Mouse (Mus musculus): ENCODE results near the gene Ushbp1. TPM values are rescaled to one million over a fixed set of nuclear protein-coding genes. Genes with fewer than 3 reads are reported as not detected.
"Not testable (repeated sequence)": the region's sequence is repeated elsewhere in the genome, so short reads cannot be mapped to it uniquely, and the experiment has no call there.

Gene Ushbp1
- polyA plus RNA-seq (2014; fragmentation: Nextera tagmentation; extraction: Ambion mirVana): 3.0 and 4.3 TPM in 2 replicates

GRCm38 (mm10) chr8:71395629-71396028 lies at the start of gene Ushbp1:
TSS of gene Ushbp1 (minus strand) at chr8:71395802.
- H3K4me3 ChIP-seq (ENCODE audit: low read depth, low read length): peak within 1 kb of the TSS; percentile 86
- peak within 1 kb of the TSS; percentile 86 for H3K9ac ChIP-seq (ENCODE audit: low read depth, low read length)
- H3K27ac ChIP-seq (ENCODE audit: low read depth, low read length): peak within 1 kb of the TSS; percentile 73
- ATAC-seq (replicated peaks; ENCODE audit: insufficient number of reproducible peaks, low FRiP score, low TSS enrichment): no peak
- H3K36me3 ChIP-seq (ENCODE audit: control insufficient read depth, insufficient read depth, low read length): no peaks in the 10 kb centered on the region; the same call in 1 of the 2 replicates
- peaks cover 15% of the 10 kb centered on the region for H3K4me1 ChIP-seq (ENCODE audit: control insufficient read depth, insufficient read depth, low read length)
- WGBS (ENCODE audit: insufficient replicate concordance): 61% methylated on average over 9 of the region's 9 CpGs
- no peaks in the 10 kb centered on the region for H3K9me3 ChIP-seq (replicated peaks; ENCODE audit: control insufficient read depth, low read length)
- H3K27me3 ChIP-seq (ENCODE audit: control insufficient read depth, insufficient read depth, low read length): no peaks in the 10 kb centered on the region
- H3K4me2 ChIP-seq: peak within 1 kb of the TSS; percentile 93

- Histone ChIP-seq H3K4me2 (no peak overlapping the region), H3K27ac (ENCODE audit: low read depth, low read length) (no peak overlapping the region), H3K9me3 (replicated peaks; ENCODE audit: control insufficient read depth, low read length) (no peaks in the 10 kb centered on the region), H3K9ac (ENCODE audit: low read depth, low read length) (no peak overlapping the region), H3K36me3 (ENCODE audit: control insufficient read depth, insufficient read depth, low read length) (no peaks in the 10 kb centered on the region), H3K4me3 (ENCODE audit: low read depth, low read length) (no peak overlapping the region), H3K27me3 (ENCODE audit: control insufficient read depth, insufficient read depth, low read length) (peaks cover 12% of the 10 kb centered on the region), H3K4me1 (ENCODE audit: control insufficient read depth, insufficient read depth, low read length) (no peaks in the 10 kb centered on the region)
- WGBS (ENCODE audit: insufficient replicate concordance): 74% methylated on average over 7 of the region's 7 CpGs
- no peak for ATAC-seq (replicated peaks; ENCODE audit: insufficient number of reproducible peaks, low FRiP score, low TSS enrichment)
These were observed 49.5 kb upstream of the Ushbp1 start for GRCm38 (mm10) chr8:71445096-71445495.

- no peak for ATAC-seq (replicated peaks; ENCODE audit: insufficient number of reproducible peaks, low FRiP score, low TSS enrichment)
- H3K4me3 ChIP-seq (ENCODE audit: low read depth, low read length): no peak overlapping the region
These were observed 45.8 kb upstream of the Ushbp1 start for GRCm38 (mm10) chr8:71441404-71441803.

GRCm38 (mm10) chr8:71437041-71437440 lies 41.4 kb upstream of the Ushbp1 start:
- Histone ChIP-seq H3K27ac (ENCODE audit: low read depth, low read length) (no peak overlapping the region), H3K27me3 (ENCODE audit: control insufficient read depth, insufficient read depth, low read length) (peaks cover 2% of the 10 kb centered on the region), H3K9ac (ENCODE audit: low read depth, low read length) (no peak overlapping the region), H3K9me3 (replicated peaks; ENCODE audit: control insufficient read depth, low read length) (no peaks in the 10 kb centered on the region), H3K4me3 (ENCODE audit: low read depth, low read length) (no peak overlapping the region), H3K36me3 (ENCODE audit: control insufficient read depth, insufficient read depth, low read length) (no peaks in the 10 kb centered on the region), H3K4me1 (ENCODE audit: control insufficient read depth, insufficient read depth, low read length) (no peaks in the 10 kb centered on the region), H3K4me2 (no peak overlapping the region)
- ATAC-seq (replicated peaks; ENCODE audit: insufficient number of reproducible peaks, low FRiP score, low TSS enrichment): no peak
- 47% methylated on average over 3 of the region's 3 CpGs for WGBS (ENCODE audit: insufficient replicate concordance)

More at GRCm38 (mm10) chr8:71441404-71441803, 45.8 kb upstream of the Ushbp1 start:
- H3K27ac ChIP-seq (ENCODE audit: low read depth, low read length): no peak overlapping the region
- H3K9me3 ChIP-seq (replicated peaks; ENCODE audit: control insufficient read depth, low read length): no peaks in the 10 kb centered on the region
- no peak overlapping the region for H3K9ac ChIP-seq (ENCODE audit: low read depth, low read length)
- H3K36me3 ChIP-seq (ENCODE audit: control insufficient read depth, insufficient read depth, low read length): no peaks in the 10 kb centered on the region
- H3K27me3 ChIP-seq (ENCODE audit: control insufficient read depth, insufficient read depth, low read length): peaks cover 12% of the 10 kb centered on the region
- no peak overlapping the region for H3K4me2 ChIP-seq
- no peaks in the 10 kb centered on the region for H3K4me1 ChIP-seq (ENCODE audit: control insufficient read depth, insufficient read depth, low read length)
- 2% methylated on average over 7 of the region's 7 CpGs for WGBS (ENCODE audit: insufficient replicate concordance)

- WGBS (ENCODE audit: insufficient replicate concordance): 70% methylated on average over 1 of the region's 1 CpGs
- H3K9me3 ChIP-seq (replicated peaks; ENCODE audit: control insufficient read depth, low read length); H3K27me3 ChIP-seq (ENCODE audit: control insufficient read depth, insufficient read depth, low read length); H3K4me2 ChIP-seq; H3K4me1 ChIP-seq (ENCODE audit: control insufficient read depth, insufficient read depth, low read length); ATAC-seq (replicated peaks; ENCODE audit: insufficient number of reproducible peaks, low FRiP score, low TSS enrichment); H3K36me3 ChIP-seq (ENCODE audit: control insufficient read depth, insufficient read depth, low read length); H3K9ac ChIP-seq (ENCODE audit: low read depth, low read length); H3K4me3 ChIP-seq (ENCODE audit: low read depth, low read length); H3K27ac ChIP-seq (ENCODE audit: low read depth, low read length): not testable (repeated sequence)
These were observed 37.3 kb upstream of the Ushbp1 start for GRCm38 (mm10) chr8:71432935-71433334.

DNA sequence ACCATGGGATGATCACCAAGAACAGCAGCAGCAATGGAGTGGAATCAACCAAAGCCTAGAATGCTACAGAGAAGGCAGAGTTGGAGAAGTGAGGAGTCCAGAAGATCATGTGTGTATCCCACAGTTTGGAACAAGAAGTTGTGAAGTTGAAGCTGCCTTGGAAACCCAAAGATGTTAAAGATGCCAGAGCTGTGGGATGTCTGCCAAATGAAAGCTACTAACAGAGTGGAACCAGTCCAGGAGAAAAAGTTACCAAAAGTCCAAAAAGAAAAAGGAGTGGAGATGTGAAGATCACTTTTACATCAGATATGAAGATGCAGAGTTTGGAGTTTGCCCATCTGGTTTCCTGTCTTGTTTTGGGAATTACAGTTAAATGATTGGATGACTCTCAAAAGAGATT lies 26.5 kb upstream of the Ushbp1 start:
- Histone ChIP-seq H3K36me3 (ENCODE audit: control insufficient read depth, insufficient read depth, low read length) (no peaks in the 10 kb centered on the region), H3K27ac (ENCODE audit: low read depth, low read length) (no peak overlapping the region), H3K9me3 (replicated peaks; ENCODE audit: control insufficient read depth, low read length) (no peaks in the 10 kb centered on the region), H3K27me3 (ENCODE audit: control insufficient read depth, insufficient read depth, low read length) (no peaks in the 10 kb centered on the region), H3K9ac (ENCODE audit: low read depth, low read length) (no peak overlapping the region), H3K4me1 (ENCODE audit: control insufficient read depth, insufficient read depth, low read length) (no peaks in the 10 kb centered on the region), H3K4me3 (ENCODE audit: low read depth, low read length) (no peak overlapping the region), H3K4me2 (no peak overlapping the region)
- no peak for ATAC-seq (replicated peaks; ENCODE audit: insufficient number of reproducible peaks, low FRiP score, low TSS enrichment)

- Histone ChIP-seq H3K4me2 (no peak overlapping the region), H3K4me3 (ENCODE audit: low read depth, low read length) (no peak overlapping the region), H3K27me3 (ENCODE audit: control insufficient read depth, insufficient read depth, low read length) (no peaks in the 10 kb centered on the region), H3K9me3 (replicated peaks; ENCODE audit: control insufficient read depth, low read length) (no peaks in the 10 kb centered on the region), H3K27ac (ENCODE audit: low read depth, low read length) (no peak overlapping the region), H3K36me3 (ENCODE audit: control insufficient read depth, insufficient read depth, low read length) (peaks cover 11% of the 10 kb centered on the region), H3K4me1 (ENCODE audit: control insufficient read depth, insufficient read depth, low read length) (peaks cover 2% of the 10 kb centered on the region), H3K9ac (ENCODE audit: low read depth, low read length) (no peak overlapping the region)
- WGBS (ENCODE audit: insufficient replicate concordance): 48% methylated on average over 11 of the region's 11 CpGs
- no peak for ATAC-seq (replicated peaks; ENCODE audit: insufficient number of reproducible peaks, low FRiP score, low TSS enrichment)
These were observed 16.1 kb upstream of the Ushbp1 start for GRCm38 (mm10) chr8:71411535-71412273.

GRCm38 (mm10) chr8:71408231-71408630 lies 12.6 kb upstream of the Ushbp1 start:
- Histone ChIP-seq H3K4me3 (ENCODE audit: low read depth, low read length) (no peak overlapping the region), H3K4me2 (no peak overlapping the region), H3K27me3 (ENCODE audit: control insufficient read depth, insufficient read depth, low read length) (no peaks in the 10 kb centered on the region), H3K9me3 (replicated peaks; ENCODE audit: control insufficient read depth, low read length) (no peaks in the 10 kb centered on the region), H3K4me1 (ENCODE audit: control insufficient read depth, insufficient read depth, low read length) (peaks cover 7% of the 10 kb centered on the region), H3K27ac (ENCODE audit: low read depth, low read length) (no peak overlapping the region), H3K36me3 (ENCODE audit: control insufficient read depth, insufficient read depth, low read length) (peaks cover 11% of the 10 kb centered on the region), H3K9ac (ENCODE audit: low read depth, low read length) (no peak overlapping the region)
- WGBS (ENCODE audit: insufficient replicate concordance): 92% methylated on average over 4 of the region's 4 CpGs
- ATAC-seq (replicated peaks; ENCODE audit: insufficient number of reproducible peaks, low FRiP score, low TSS enrichment): no peak

- H3K4me2 ChIP-seq: no peak overlapping the region
- H3K27ac ChIP-seq (ENCODE audit: low read depth, low read length): no peak overlapping the region
- H3K9ac ChIP-seq (ENCODE audit: low read depth, low read length): 0 out of 2 replicates have a peak overlapping the region, but pooled peaks have one; percentile 22
- ATAC-seq (replicated peaks; ENCODE audit: insufficient number of reproducible peaks, low FRiP score, low TSS enrichment): no peak
- no peaks in the 10 kb centered on the region for H3K27me3 ChIP-seq (ENCODE audit: control insufficient read depth, insufficient read depth, low read length)
- H3K9me3 ChIP-seq (replicated peaks; ENCODE audit: control insufficient read depth, low read length): no peaks in the 10 kb centered on the region
- H3K36me3 ChIP-seq (ENCODE audit: control insufficient read depth, insufficient read depth, low read length): peaks cover 11% of the 10 kb centered on the region
- 92% methylated on average over 14 of the region's 14 CpGs for WGBS (ENCODE audit: insufficient replicate concordance)
- H3K4me3 ChIP-seq (ENCODE audit: low read depth, low read length): peak overlapping the region; percentile 82; the same call in 1 of the 2 replicates
- peaks cover 7% of the 10 kb centered on the region for H3K4me1 ChIP-seq (ENCODE audit: control insufficient read depth, insufficient read depth, low read length)
These were observed 11.8 kb upstream of the Ushbp1 start for GRCm38 (mm10) chr8:71407441-71407840.

All from heart, embryonic 11.5 days (tissue).